Mouse (Mus musculus) CD8-positive naive resting alpha-beta T cell, adult 2 months (primary cell): ENCODE data around the gene Gm11634.
"Not testable (repeated sequence)": the region's sequence is repeated elsewhere in the genome, so short reads cannot be mapped to it uniquely, and the experiment has no call there.

ENCODE experiments used
- DNase-seq, 2 experiments: peaks; one replicate each; pipeline ENCODE4 v3.0.0; 2022; ENCODE audit warnings: low read depth in 2 of 2, low spot score in 2 of 2

Gene Gm11634

GRCm38 (mm10) chr11:101599156-101599555, at the start of gene Gm11634:
TSS of gene Gm11634 (minus strand) at chr11:101599256.
- no peak for DNase-seq

- DNase-seq: not testable (repeated sequence)
These were observed 48.0 kb upstream of the Gm11634 start for GRCm38 (mm10) chr11:101647093-101647492.

- DNase-seq: not testable (repeated sequence)
These were observed 47.3 kb upstream of the Gm11634 start for GRCm38 (mm10) chr11:101646283-101646794.

GRCm38 (mm10) chr11:101645411-101646282, 46.6 kb upstream of the Gm11634 start:
- DNase-seq: peak; percentile 62 to 66

GRCm38 (mm10) chr11:101645043-101645410, 46.0 kb upstream of the Gm11634 start:
- DNase-seq: not testable (repeated sequence)

GRCm38 (mm10) chr11:101644591-101644990, 45.5 kb upstream of the Gm11634 start:
- no peak for DNase-seq

- DNase-seq: no peak
These were observed 43.9 kb upstream of the Gm11634 start for GRCm38 (mm10) chr11:101642931-101643330.

GRCm38 (mm10) chr11:101641710-101642642, 42.9 kb upstream of the Gm11634 start:
- not testable (repeated sequence) for DNase-seq

- peak; percentile 63 to 70 for DNase-seq
These were observed 42.0 kb upstream of the Gm11634 start for GRCm38 (mm10) chr11:101640857-101641709.

- no peak for DNase-seq
These were observed 40.7 kb upstream of the Gm11634 start for GRCm38 (mm10) chr11:101639761-101640160.

GRCm38 (mm10) chr11:101635660-101636059, 36.6 kb upstream of the Gm11634 start:
- DNase-seq: no peak

GRCm38 (mm10) chr11:101628733-101629417, 29.8 kb upstream of the Gm11634 start:
- not testable (repeated sequence) for DNase-seq

GRCm38 (mm10) chr11:101627857-101628559, 29.0 kb upstream of the Gm11634 start:
- peak; percentile 74 to 83 for DNase-seq

GRCm38 (mm10) chr11:101626995-101627856, 28.2 kb upstream of the Gm11634 start, which contains the start of gene Rdm1:
TSS of gene Rdm1 (plus strand) at chr11:101627195.
- DNase-seq: peak; percentile 58 to 69

- no peak for DNase-seq
These were observed 27.6 kb upstream of the Gm11634 start for GRCm38 (mm10) chr11:101626649-101626994.

GRCm38 (mm10) chr11:101620022-101620655, 21.1 kb upstream of the Gm11634 start:
- DNase-seq: not testable (repeated sequence)

GRCm38 (mm10) chr11:101618596-101618995, 19.5 kb upstream of the Gm11634 start:
- DNase-seq: no peak

- DNase-seq: no peak
These were observed 18.8 kb upstream of the Gm11634 start for GRCm38 (mm10) chr11:101617849-101618248.
